In genomic region chr11:60209217-60209932, GRCm38 (mm10) we compare ENCODE assay signal across 8 mouse cellular contexts. TPM values are rescaled to one million over a fixed set of nuclear protein-coding genes. Genes with fewer than 3 reads are reported as not detected.
DNase-seq lines count a peak whose midpoint lies in the region; ATAC-seq and TF ChIP-seq lines count a peak whose summit lies in the region.

No protein-coding gene starts in this region.

- WGBS in forebrain, embryonic 13.5 days = 24% methylated on average over 7 of the region's 7 CpGs
- 22% methylated on average over 7 of the region's 7 CpGs for WGBS in liver, postnatal 0 days (ENCODE audit: insufficient replicate concordance)

- peak overlapping the region; percentile 68 for H3K4me2 ChIP-seq in forebrain, embryonic 13.5 days
- H3K4me2 ChIP-seq in liver, postnatal 0 days (ENCODE audit: low read depth, low read length) = peak overlapping the region; percentile 90

- peaks cover 72% of the 10 kb centered on the region for H3K4me1 ChIP-seq in forebrain, embryonic 13.5 days
- H3K4me1 ChIP-seq in liver, postnatal 0 days (ENCODE audit: insufficient read depth) = peaks cover 70% of the 10 kb centered on the region

- intact Hi-C loops in heart, postnatal 14 days (cut with DNase I) = no loop called here

- H3K27me3 ChIP-seq in forebrain, embryonic 13.5 days = no peaks in the 10 kb centered on the region
- H3K27me3 ChIP-seq in liver, postnatal 0 days (ENCODE audit: insufficient read depth, low read length) = no peaks in the 10 kb centered on the region

- peak overlapping the region; percentile 69 for H3K9ac ChIP-seq in forebrain, embryonic 13.5 days
- peak overlapping the region; percentile 69 for H3K9ac ChIP-seq in liver, postnatal 0 days (replicated peaks)

- H3K4me3 ChIP-seq in forebrain, embryonic 13.5 days = peak overlapping the region; percentile 44
- H3K4me3 ChIP-seq in liver, postnatal 0 days (ENCODE audit: low read depth, low read length) = peak overlapping the region; percentile 56

- TF ChIP-seq POLR2A in brain, embryonic 14.5 days (IDR thresholded peaks at IDR 0.05; ENCODE audit: borderline replicate concordance, extremely low read depth, insufficient read depth, insufficient read length, poor library complexity, severe bottlenecking) = no peak

- peak overlapping the region; percentile 94 for H3K27ac ChIP-seq in forebrain, embryonic 13.5 days
- H3K27ac ChIP-seq in liver, postnatal 0 days (ENCODE audit: low read depth) = peak overlapping the region; percentile 93

- H3K9me3 ChIP-seq in forebrain, embryonic 13.5 days (replicated peaks) = no peaks in the 10 kb centered on the region
- no peaks in the 10 kb centered on the region for H3K9me3 ChIP-seq in liver, postnatal 0 days (ENCODE audit: low read length)

- DNase-seq in A20 (ENCODE audit: low read depth, low spot score) = peak; percentile 48
- DNase-seq in brain, embryonic 14.5 days (ENCODE audit: low read depth) = peak; percentile 96
- peak; percentile 78 to 85 for DNase-seq in heart, postnatal 14 days
- DNase-seq in layer of hippocampus, adult 18-20 months (ENCODE audit: low spot score in 2 of 2) = peak; percentile 71 to 88
- DNase-seq in liver, postnatal 0 days = peak; percentile 78
- peak; percentile 46 for DNase-seq in retina, postnatal 7 days (ENCODE audit: low read depth, low spot score)
- DNase-seq in B cell, adult 2 months = no peak

- TF ChIP-seq CTCF in brain, embryonic 14.5 days (IDR thresholded peaks at IDR 0.05; ENCODE audit: borderline replicate concordance, extremely low read depth, insufficient read depth, insufficient read length) = no peak
- no peak for TF ChIP-seq CTCF in liver, postnatal 0 days (IDR thresholded peaks at IDR 0.05; ENCODE audit: low read depth)

- TF ChIP-seq EP300 in liver, postnatal 0 days (IDR thresholded peaks at IDR 0.05; ENCODE audit: low read depth) = no peak

- ATAC-seq in forebrain, embryonic 13.5 days = peak; percentile 68
- ATAC-seq in liver, postnatal 0 days = no peak

- peaks cover 31% of the 10 kb centered on the region for H3K36me3 ChIP-seq in forebrain, embryonic 13.5 days (ENCODE audit: poor library complexity, severe bottlenecking)
- H3K36me3 ChIP-seq in liver, postnatal 0 days (replicated peaks; ENCODE audit: insufficient read depth, low read length) = peaks cover 27% of the 10 kb centered on the region

RNA-seq across cellular contexts. Expression of gene Srebf1, which starts 13.0 kb away (rescaled TPM):
- 71.9 and 78.9 TPM in 2 replicates for polyA plus RNA-seq in brain, embryonic 14.5 days (2012; rRNA removed)
- 52.1 and 56.7 TPM in 2 replicates for polyA plus RNA-seq in forebrain, embryonic 13.5 days (2015; fragmentation: Nextera tagmentation; extraction: Ambion mirVana)
- total RNA-seq in heart, postnatal 14 days (2021) = 10 to 100 TPM; 29.0 to 32.0 TPM
- total RNA-seq in layer of hippocampus, adult 18-20 months (2021) = 10 to 100 TPM; 73.9 to 80.4 TPM
- 21.4 and 31.0 TPM in 2 replicates for polyA plus RNA-seq in liver, postnatal 0 days (2015; fragmentation: Nextera tagmentation; extraction: Ambion mirVana)

Comparison
In these comparisons a context has a peak if more than half of its experiments do, and no peak if none do; other contexts are left out.
1. DNase-seq: peak in A20 (single experiment), brain, embryonic 14.5 days (single experiment), heart, postnatal 14 days (2 of 2), layer of hippocampus, adult 18-20 months (2 of 2), liver, postnatal 0 days (single experiment) and retina, postnatal 7 days (single experiment); none in B cell, adult 2 months (0 of 2).